Mouse (Mus musculus) erythroblast, embryonic 14.5 days (primary cell): ENCODE data around the gene Sox6. TPM values are rescaled to one million over a fixed set of nuclear protein-coding genes. Genes with fewer than 3 reads are reported as not detected.

ENCODE experiments used
- H3K27me3 ChIP-seq: 2 replicates; pipeline ENCODE4 v1.6.1; 2012; ENCODE audit warnings: inconsistent platforms; ENCODE audit not compliant: control insufficient read depth
- H3K36me3 ChIP-seq: 2 replicates; pipeline ENCODE4 v1.6.1; 2012; ENCODE audit warnings: mild to moderate bottlenecking, inconsistent platforms; ENCODE audit not compliant: control insufficient read depth
- H3K4me1 ChIP-seq: 2 replicates; pipeline ENCODE4 v1.6.1; 2012; ENCODE audit warnings: inconsistent platforms; ENCODE audit not compliant: control insufficient read depth
- H3K4me3 ChIP-seq: replicated peaks from 2 replicates; pipeline ENCODE3; 2012; ENCODE audit warnings: moderate library complexity, mild to moderate bottlenecking, inconsistent platforms
- H3K9me3 ChIP-seq: 2 replicates; pipeline ENCODE4 v1.6.1; 2012; ENCODE audit warnings: low read length, inconsistent platforms, mixed read lengths; ENCODE audit not compliant: control insufficient read depth
- GATA1 ChIP-seq: IDR thresholded peaks from 2 replicates; pipeline ENCODE4 v1.6.1; 2012; ENCODE audit warnings: low read length, inconsistent platforms, mixed read lengths
- TAL1 ChIP-seq: IDR thresholded peaks from 3 replicates; pipeline ENCODE4 v1.6.1; 2012; ENCODE audit warnings: low read length, inconsistent platforms, mixed read lengths
- polyA plus RNA-seq: library from polyadenylated mRNA; stranded (reverse); fragments of >175 nt; gene quantifications from 2 replicates; pipeline ENCODE4 v1.2.3, GENCODE M21; 2012

Sox6 gene
- polyA plus RNA-seq, 1 experiment, result 3.7 TPM

DNA sequence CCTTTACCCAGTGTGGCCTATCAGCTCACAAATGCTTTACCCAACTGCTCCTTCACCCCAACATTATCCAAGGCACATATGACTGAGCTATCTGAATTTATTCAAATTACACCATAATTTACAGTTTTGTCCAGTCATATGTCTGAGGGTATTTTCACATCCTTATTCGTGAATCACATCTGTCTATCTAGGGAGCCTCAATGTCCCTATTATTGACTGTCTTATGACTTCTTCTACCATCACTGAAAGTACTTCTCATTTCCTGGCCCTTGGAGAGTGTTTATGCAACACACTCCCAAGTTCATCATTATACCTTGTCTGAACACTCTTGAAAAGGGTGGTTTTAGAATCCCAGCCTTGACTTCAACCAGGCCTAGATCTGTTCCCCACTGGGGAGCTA is 128.3 kb downstream of the Sox6 start:
- Histone ChIP-seq H3K4me3 (no peak overlapping the region), H3K27me3 (peaks cover 11% of the 10 kb centered on the region), H3K36me3 (no peaks in the 10 kb centered on the region), H3K9me3 (no peaks in the 10 kb centered on the region), H3K4me1 (no peaks in the 10 kb centered on the region)
- TF ChIP-seq TAL1 (no peak), GATA1 (no peak)

- TF ChIP-seq TAL1 (no peak), GATA1 (no peak)
- Histone ChIP-seq H3K4me3 (no peak overlapping the region), H3K36me3 (no peaks in the 10 kb centered on the region)
Observed at GRCm38 (mm10) chr7:115904798-115905207, 133.8 kb downstream of the Sox6 start.

GRCm38 (mm10) chr7:115903931-115904797 is 134.4 kb downstream of the Sox6 start:
- Histone ChIP-seq H3K9me3 (no peaks in the 10 kb centered on the region), H3K27me3 (peaks cover 4% of the 10 kb centered on the region; the same call in 1 of the 2 replicates), H3K4me1 (peaks cover 32% of the 10 kb centered on the region), H3K36me3 (no peaks in the 10 kb centered on the region), H3K4me3 (no peak overlapping the region)
- no peak for TF ChIP-seq GATA1
- no peak for TF ChIP-seq TAL1

More at GRCm38 (mm10) chr7:115904798-115905207, 133.8 kb downstream of the Sox6 start:
- H3K4me1 ChIP-seq, result peaks cover 30% of the 10 kb centered on the region
- H3K27me3 ChIP-seq, result peaks cover 4% of the 10 kb centered on the region; the same call in 1 of the 2 replicates
- no peaks in the 10 kb centered on the region for H3K9me3 ChIP-seq

GRCm38 (mm10) chr7:115903368-115903767 is 135.2 kb downstream of the Sox6 start:
- peaks cover 4% of the 10 kb centered on the region; the same call in 1 of the 2 replicates for H3K27me3 ChIP-seq
- H3K36me3 ChIP-seq, result no peaks in the 10 kb centered on the region
- no peak overlapping the region for H3K4me3 ChIP-seq
- H3K4me1 ChIP-seq, result peaks cover 34% of the 10 kb centered on the region
- TF ChIP-seq TAL1, result no peak
- TF ChIP-seq GATA1, result no peak
- no peaks in the 10 kb centered on the region for H3K9me3 ChIP-seq

DNA sequence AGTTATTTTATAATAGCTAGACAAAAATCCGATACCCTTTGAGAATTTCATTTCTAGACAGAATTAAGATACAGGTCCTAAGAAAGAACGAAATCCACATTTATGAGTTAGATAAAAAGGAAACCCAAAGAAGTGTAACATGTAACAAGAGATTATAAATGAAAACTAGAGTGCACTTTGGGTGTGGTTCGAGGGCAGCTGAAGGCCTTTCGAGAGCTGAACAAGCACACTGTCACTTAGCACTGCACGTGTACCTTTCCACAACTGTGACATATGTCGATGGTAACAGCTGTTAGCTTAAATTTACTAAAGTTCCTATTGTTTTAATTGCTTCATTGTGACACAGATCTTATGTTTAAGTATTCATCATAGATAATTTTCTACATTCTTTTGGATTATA is 142.8 kb downstream of the Sox6 start:
- no peaks in the 10 kb centered on the region; the same call in 1 of the 2 replicates for H3K36me3 ChIP-seq
- no peaks in the 10 kb centered on the region for H3K27me3 ChIP-seq
- no peak for TF ChIP-seq GATA1
- TF ChIP-seq TAL1, result no peak
- H3K4me3 ChIP-seq, result no peak overlapping the region
- peaks cover 82% of the 10 kb centered on the region for H3K4me1 ChIP-seq
- H3K9me3 ChIP-seq, result no peaks in the 10 kb centered on the region

DNA sequence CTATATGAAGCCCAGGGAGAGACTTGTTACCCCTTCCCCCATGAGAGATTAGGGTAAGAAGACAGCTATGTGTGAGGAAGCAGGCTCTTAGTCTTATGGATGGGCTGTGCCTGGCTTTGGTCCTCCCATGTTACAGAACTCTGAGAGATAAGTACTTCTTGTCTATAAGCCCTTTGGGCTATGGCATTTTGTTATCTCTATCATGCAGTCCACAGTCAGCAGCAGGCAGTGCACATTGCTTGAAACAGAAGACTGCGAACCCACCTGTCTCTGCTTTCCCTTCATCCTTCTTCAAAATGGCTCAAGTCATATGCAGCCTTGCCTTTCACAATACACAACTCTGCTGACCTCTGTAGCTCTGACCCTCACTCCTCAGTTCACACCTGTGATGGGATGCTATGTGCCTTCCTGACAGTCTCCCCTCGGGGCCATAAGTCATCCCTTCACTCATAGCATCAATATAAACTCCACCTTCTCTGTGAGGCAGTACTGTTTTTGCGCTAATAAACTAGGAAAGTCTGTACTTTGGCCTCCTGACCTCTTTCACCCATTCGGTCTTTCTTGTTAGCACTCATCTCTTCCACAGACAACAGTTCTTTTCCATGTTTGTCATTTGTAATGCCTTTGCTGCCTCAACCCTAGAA is 143.4 kb downstream of the Sox6 start:
- Histone ChIP-seq H3K27me3 (no peaks in the 10 kb centered on the region), H3K4me1 (peaks cover 82% of the 10 kb centered on the region), H3K36me3 (no peaks in the 10 kb centered on the region; the same call in 1 of the 2 replicates), H3K4me3 (peak overlapping the region; percentile 49), H3K9me3 (no peaks in the 10 kb centered on the region)
- TF ChIP-seq TAL1, result peak; percentile 76
- TF ChIP-seq GATA1, result peak; percentile 65

DNA sequence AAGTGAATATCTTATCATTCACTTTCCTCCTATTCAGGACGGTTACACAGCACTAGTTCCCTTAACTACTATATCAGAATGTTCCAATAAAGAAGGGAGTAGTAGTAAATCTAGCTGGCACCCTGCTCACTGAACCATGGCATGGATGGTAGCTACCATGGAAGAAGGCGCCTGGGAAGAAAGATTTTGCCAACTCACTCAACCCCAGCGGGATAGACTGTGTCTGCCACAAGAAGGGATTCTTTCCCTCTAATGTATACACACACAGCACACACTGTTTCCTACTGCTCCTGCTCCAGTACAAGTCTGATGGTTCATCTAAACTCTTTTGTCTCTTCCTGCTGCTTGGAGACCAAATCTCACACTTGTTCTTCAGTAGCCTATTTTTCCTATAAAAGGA is 147.1 kb downstream of the Sox6 start:
- Histone ChIP-seq H3K4me3 (no peak overlapping the region), H3K27me3 (no peaks in the 10 kb centered on the region), H3K9me3 (no peaks in the 10 kb centered on the region), H3K36me3 (no peaks in the 10 kb centered on the region; the same call in 1 of the 2 replicates), H3K4me1 (peaks cover 89% of the 10 kb centered on the region)
- no peak for TF ChIP-seq GATA1
- no peak for TF ChIP-seq TAL1

DNA sequence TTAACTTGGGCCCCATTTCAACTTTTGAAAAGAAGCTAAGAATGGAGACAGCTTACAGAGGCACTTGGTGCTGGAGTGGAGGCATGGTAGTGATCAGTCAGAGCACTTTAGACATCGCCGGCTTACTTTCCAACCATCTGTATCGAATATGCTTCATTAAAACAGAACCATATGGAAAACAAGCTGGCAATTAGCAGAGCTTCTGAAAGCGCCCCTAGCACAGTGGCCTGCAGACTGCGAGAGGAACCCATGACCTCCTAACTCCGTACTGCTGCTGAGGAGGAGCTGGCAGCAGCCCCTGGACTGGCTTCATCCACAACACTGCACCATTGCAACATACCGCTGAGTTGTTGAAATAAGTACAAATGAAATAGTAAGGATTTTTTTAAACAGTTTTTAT is 148.7 kb downstream of the Sox6 start:
- Histone ChIP-seq H3K36me3 (no peaks in the 10 kb centered on the region; the same call in 1 of the 2 replicates), H3K27me3 (no peaks in the 10 kb centered on the region), H3K4me3 (no peak overlapping the region), H3K9me3 (no peaks in the 10 kb centered on the region), H3K4me1 (peaks cover 83% of the 10 kb centered on the region)
- TF ChIP-seq TAL1 (no peak), GATA1 (no peak)

DNA sequence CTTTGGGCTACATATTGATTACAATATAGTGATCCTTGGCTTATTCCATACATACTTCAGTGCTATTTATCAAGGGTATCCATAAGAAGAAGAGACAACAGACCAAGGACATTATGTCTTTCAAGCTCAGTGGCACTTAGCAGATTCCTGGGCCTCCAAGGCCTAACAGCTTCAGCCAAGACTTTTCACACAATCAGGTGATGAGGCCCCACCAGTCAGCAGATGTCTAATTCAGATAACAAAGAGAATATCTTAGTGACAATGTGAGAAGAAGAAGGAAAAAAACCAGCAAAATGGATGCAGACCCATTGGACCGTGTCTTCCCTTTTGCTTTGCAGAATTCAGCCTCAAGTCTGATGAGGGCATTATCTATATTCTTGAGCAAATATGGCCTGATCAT is 150.0 kb downstream of the Sox6 start:
- H3K27me3 ChIP-seq, result no peaks in the 10 kb centered on the region
- no peaks in the 10 kb centered on the region for H3K36me3 ChIP-seq
- H3K4me1 ChIP-seq, result peaks cover 71% of the 10 kb centered on the region
- peak; percentile 6; the same call in 1 of the 2 replicates for TF ChIP-seq GATA1
- no peak for TF ChIP-seq TAL1
- no peak overlapping the region for H3K4me3 ChIP-seq
- no peaks in the 10 kb centered on the region for H3K9me3 ChIP-seq
